ENCODE assay signal across 23 mouse cellular contexts in genomic region chr13:118709912-118710311, GRCm38 (mm10). TPM values are rescaled to one million over a fixed set of nuclear protein-coding genes. Genes with fewer than 3 reads are reported as not detected.
"Had no signal": no experiment of that assay in that cellular context is flagged by ENCODE, and none has a peak within 500 bp of the region (broad histone marks: within the 10 kb centered on the region; RNA-seq: fewer than 3 reads in every experiment).

No protein-coding gene starts in this region.

- H3K4me2 ChIP-seq: lung, embryonic 14.5 days; midbrain, embryonic 12.5 days; neural tube, embryonic 13.5 days; neural tube, embryonic 15.5 days; stomach, embryonic 15.5 days had no signal

- H3K9me3 ChIP-seq: midbrain, embryonic 10.5 days; midbrain, embryonic 12.5 days; neural tube, embryonic 13.5 days; neural tube, embryonic 15.5 days; stomach, embryonic 15.5 days had no signal

- H3K9ac ChIP-seq: lung, embryonic 14.5 days; midbrain, embryonic 12.5 days; neural tube, embryonic 13.5 days; neural tube, embryonic 15.5 days; stomach, embryonic 15.5 days had no signal

- H3K36me3 ChIP-seq: midbrain, embryonic 10.5 days; midbrain, embryonic 12.5 days; neural tube, embryonic 13.5 days; neural tube, embryonic 15.5 days; stomach, embryonic 15.5 days had no signal

- DNase-seq: lung, adult 18-20 months; lung, embryonic 14.5 days; lung, postnatal 10 days; lung, postnatal 4 days; midbrain, embryonic 14.5 days; retina, postnatal 1 day; right cerebral cortex, adult 18-20 months; right cerebral cortex, postnatal 25 days; right cerebral cortex, postnatal 4 days; spleen, adult 18-20 months; thymus, adult 2 months; thymus, postnatal 25 days; thymus, postnatal 4 days had no signal

- ATAC-seq: midbrain, embryonic 16.5 days had no signal

- H3K4me3 ChIP-seq: midbrain, embryonic 10.5 days; midbrain, embryonic 12.5 days; myocyte; neural tube, embryonic 13.5 days; neural tube, embryonic 15.5 days; stomach, embryonic 15.5 days had no signal

- H3K4me1 ChIP-seq: stomach, embryonic 15.5 days had no signal

- H3K27ac ChIP-seq: midbrain, embryonic 10.5 days; midbrain, embryonic 12.5 days; neural tube, embryonic 13.5 days; neural tube, embryonic 15.5 days; stomach, embryonic 15.5 days; stomach, postnatal 0 days had no signal

RNA-seq across cellular contexts. Expression of gene Fgf10, which starts 40.3 kb away (rescaled TPM):
- total RNA-seq: megakaryocyte, adult 5-6 weeks; megakaryocyte-erythroid progenitor cell, adult 5-6 weeks had no signal
